Mouse (Mus musculus) megakaryocyte progenitor cell, adult 5-6 weeks (primary cell): ENCODE data around the gene Akap8. TPM values are rescaled to one million over a fixed set of nuclear protein-coding genes. Genes with fewer than 3 reads are reported as not detected.

Source experiments
- total RNA-seq, 2 experiments: library from RNA; stranded (forward) in 1 of 2; stranded (reverse) in 1 of 2; fragments of 157-497, 149-512 nt in 1 of 2; fragments of 200-1000 nt in 1 of 2; gene quantifications; 2 replicates each; pipeline versions ENCODE4 v1.2.3 to v1.2.4; 2015 to 2017

Akap8 gene
- total RNA-seq, 2 experiments from 2014 or later, result 76.7 to 116 TPM

Other genes starting within 250 kb of the Akap8 start
- 0.02 TPM in 1 of 2 replicates, not detected in the other for gene Notch3, start 154.4 kb downstream of the Akap8 start, total RNA-seq (2015)
- not detected in 2 replicates for gene Notch3, start 154.4 kb downstream of the Akap8 start, total RNA-seq (2017)
- gene Ephx3, start 131.7 kb downstream of the Akap8 start, total RNA-seq (2015), result 0.20 TPM in 1 of 2 replicates, not detected in the other
- gene Ephx3, start 131.7 kb downstream of the Akap8 start, total RNA-seq (2017), result not detected in 2 replicates
- gene Brd4, start 36.5 kb downstream of the Akap8 start, total RNA-seq (2015), result 99.3 and 115 TPM in 2 replicates
- 10.5 and 16.2 TPM in 2 replicates for gene Brd4, start 36.5 kb downstream of the Akap8 start, total RNA-seq (2017)
- gene Akap8l, start 29.4 kb upstream of the Akap8 start, total RNA-seq (2015), result 50.1 and 53.2 TPM in 2 replicates
- gene Akap8l, start 29.4 kb upstream of the Akap8 start, total RNA-seq (2017), result 55.8 and 59.4 TPM in 2 replicates
- 31.1 and 35.7 TPM in 2 replicates for gene Wiz, start 68.2 kb upstream of the Akap8 start, total RNA-seq (2015)
- gene Wiz, start 68.2 kb upstream of the Akap8 start, total RNA-seq (2017), result 4.0 and 5.1 TPM in 2 replicates
- gene Rasal3, start 82.3 kb upstream of the Akap8 start, total RNA-seq (2015), result 48.0 and 53.2 TPM in 2 replicates
- gene Rasal3, start 82.3 kb upstream of the Akap8 start, total RNA-seq (2017), result 21.5 and 26.3 TPM in 2 replicates
- gene Pglyrp2, start 102.9 kb upstream of the Akap8 start, total RNA-seq (2015), result 0.59 and 2.5 TPM in 2 replicates
- gene Pglyrp2, start 102.9 kb upstream of the Akap8 start, total RNA-seq (2017), result 0.75 and 2.2 TPM in 2 replicates
- 0.17 TPM in 1 of 2 replicates, not detected in the other for gene Cyp4f39, start 131.5 kb upstream of the Akap8 start, total RNA-seq (2015)
- gene Cyp4f39, start 131.5 kb upstream of the Akap8 start, total RNA-seq (2017), result 0.42 and 0.81 TPM in 2 replicates
- gene Cyp4f17, start 184.8 kb upstream of the Akap8 start, total RNA-seq (2015), result 0.32 and 1.2 TPM in 2 replicates
- gene Cyp4f17, start 184.8 kb upstream of the Akap8 start, total RNA-seq (2017), result 0.29 and 1.5 TPM in 2 replicates
- gene Cyp4f16, start 215.3 kb upstream of the Akap8 start, total RNA-seq (2015), result 11.1 and 11.6 TPM in 2 replicates
- gene Cyp4f16, start 215.3 kb upstream of the Akap8 start, total RNA-seq (2017), result 11.2 and 13.7 TPM in 2 replicates